Mouse (Mus musculus) embryonic facial prominence, embryonic 12.5 days (tissue): ENCODE results near the gene Zc3h10. TPM values are rescaled to one million over a fixed set of nuclear protein-coding genes. Genes with fewer than 3 reads are reported as not detected.
"Not testable (repeated sequence)": the region's sequence is repeated elsewhere in the genome, so short reads cannot be mapped to it uniquely, and the experiment has no call there.

ENCODE experiments used
- ATAC-seq: fragments of 200-750 bp; cut with Nextera tagmentation; 2 replicates; pipeline ENCODE4 v1.8.0; 2017; ENCODE audit not compliant: insufficient number of reproducible peaks, insufficient read depth, low FRiP score, low TSS enrichment
- H3K27ac ChIP-seq: fragments of 300-500 bp; sonication (generic); 2 replicates; pipeline ENCODE4 v1.5.1; 2016; ENCODE audit warnings: mild to moderate bottlenecking
- H3K27me3 ChIP-seq: fragments of 300-500 bp; sonication (generic); 2 replicates; pipeline ENCODE4 v1.6.1; 2016; ENCODE audit warnings: mild to moderate bottlenecking, moderate library complexity
- H3K36me3 ChIP-seq: fragments of 300-500 bp; sonication (generic); 2 replicates; pipeline ENCODE4 v1.6.1; 2016; ENCODE audit warnings: mild to moderate bottlenecking
- H3K4me1 ChIP-seq: fragments of 300-500 bp; sonication (generic); 2 replicates; pipeline ENCODE4 v1.6.1; 2016
- H3K4me2 ChIP-seq: fragments of 300-500 bp; sonication (generic); replicated peaks from 2 replicates; pipeline ENCODE4 v1.6.1; 2016; ENCODE audit warnings: mild to moderate bottlenecking, moderate library complexity
- H3K4me3 ChIP-seq: fragments of 300-500 bp; sonication (generic); 2 replicates; pipeline ENCODE4 v1.5.1; 2016; ENCODE audit warnings: mild to moderate bottlenecking
- H3K9ac ChIP-seq: fragments of 300-500 bp; sonication (generic); 2 replicates; pipeline ENCODE4 v1.6.1; 2016; ENCODE audit warnings: mild to moderate bottlenecking, moderate library complexity
- H3K9me3 ChIP-seq: fragments of 300-500 bp; sonication (generic); 2 replicates; pipeline ENCODE4 v1.6.1; 2016; ENCODE audit warnings: mild to moderate bottlenecking, moderate library complexity
- WGBS: fragments of 180-500 bp; shearing (Covaris S2); methylation state at CpG from one replicate; pipeline ENCODE4 v1.1.7; 2016; 5-methylcytosine and 5-hydroxymethylcytosine counted together
- microRNA-seq: library from miRNA; unstranded; fragments of <30 nt; microRNA quantifications from one replicate; pipeline ENCODE4, GENCODE M21; 2017
- polyA plus RNA-seq: library from polyadenylated mRNA; unstranded; fragments of >200 nt; fragmentation: Nextera tagmentation; extraction: Ambion mirVana; gene quantifications from 2 replicates; pipeline ENCODE4 v1.2.1, GENCODE M21; 2016

Gene Zc3h10
- polyA plus RNA-seq, 1 experiment from 2014 or later = 18.8 TPM

DNA sequence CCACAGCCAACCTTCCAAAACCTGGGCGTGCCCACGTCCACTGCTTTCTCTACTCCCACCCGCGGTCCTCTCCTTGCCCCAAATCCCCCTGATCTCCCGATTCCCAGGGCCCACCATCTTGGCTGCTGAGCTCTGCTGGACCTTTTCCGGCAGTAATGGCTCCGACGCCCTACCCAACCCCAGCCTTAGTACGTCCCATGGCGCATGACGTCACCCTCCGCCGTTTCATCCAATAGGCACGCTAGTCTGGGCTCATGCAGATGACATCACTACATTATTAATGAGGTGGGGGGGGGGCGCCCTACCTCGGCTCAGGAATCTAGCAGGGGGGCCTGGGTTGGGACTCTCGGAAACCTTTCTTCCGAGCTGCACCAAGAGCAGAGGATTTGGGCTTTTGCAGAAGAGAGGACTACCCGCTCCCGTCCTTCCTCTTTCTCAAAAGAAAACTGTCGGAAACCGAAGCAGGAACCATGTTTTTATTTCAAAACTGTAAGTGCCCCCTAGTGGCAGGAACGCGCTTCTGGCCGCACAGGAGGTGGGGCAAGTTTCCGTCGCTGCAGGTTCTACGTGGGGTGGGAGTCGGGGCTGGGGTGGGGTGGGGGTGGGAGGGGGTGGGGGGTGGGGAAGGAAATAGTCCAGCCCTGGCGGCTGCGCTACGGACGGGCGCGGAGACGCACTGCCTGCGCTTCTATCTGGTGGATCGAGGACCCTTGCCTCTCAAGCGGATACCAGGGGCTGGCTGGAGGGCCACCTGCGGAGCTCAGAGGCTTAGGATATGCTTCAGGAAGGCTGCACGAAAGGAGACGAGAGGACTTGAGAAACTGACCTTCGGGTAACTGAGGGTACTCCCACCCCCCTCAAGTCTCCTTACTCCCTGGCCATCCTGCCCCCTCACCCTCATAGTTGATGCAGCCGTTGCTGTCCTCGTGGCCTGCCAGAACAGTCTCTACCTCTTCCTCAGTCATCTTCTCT lies 53.6 kb downstream of the Zc3h10 start, which contains the start of gene Myl6:
Gene Myl6, minus strand, starts transcription at position 451 of the 972 bp plus-strand sequence.
- peak; percentile 90 for ATAC-seq
- Histone ChIP-seq H3K4me2 (peak within 1 kb of the TSS; percentile 65), H3K4me3 (peak within 1 kb of the TSS; percentile 80), H3K36me3 (peaks cover 31% of the 10 kb centered on the region), H3K9ac (peak within 1 kb of the TSS; percentile 84), H3K27me3 (no peaks in the 10 kb centered on the region), H3K4me1 (peaks cover 24% of the 10 kb centered on the region), H3K9me3 (no peaks in the 10 kb centered on the region), H3K27ac (peak within 1 kb of the TSS; percentile 94)
- under 1% methylated on average over 45 of the region's 45 CpGs for WGBS

DNA sequence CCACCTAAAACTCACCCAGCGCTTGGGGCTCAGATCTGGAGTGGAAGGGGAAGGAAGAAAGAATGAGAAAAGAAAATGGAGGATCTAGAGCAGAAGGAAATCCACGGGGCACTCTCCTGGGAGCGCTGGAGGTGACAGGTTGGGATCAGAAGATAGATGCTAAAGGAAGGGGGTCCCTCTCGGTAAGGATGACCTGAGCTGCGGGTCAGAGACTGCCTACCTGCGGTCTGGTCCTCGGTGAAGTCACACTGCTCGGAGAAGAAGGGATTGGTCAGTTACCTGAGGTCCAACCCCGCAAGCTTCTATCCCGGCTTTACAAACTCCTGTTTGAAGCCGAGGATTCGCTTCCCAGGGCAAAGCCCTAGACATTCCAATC lies 54.3 kb downstream of the Zc3h10 start:
- H3K9ac ChIP-seq = peak overlapping the region; percentile 84

GRCm38 (mm10) chr10:128492633-128493311 lies 54.8 kb downstream of the Zc3h10 start:
- H3K4me1 ChIP-seq = peaks cover 24% of the 10 kb centered on the region
- WGBS = 26% methylated on average over 12 of the region's 12 CpGs
- no peaks in the 10 kb centered on the region for H3K9me3 ChIP-seq
- H3K27me3 ChIP-seq = no peaks in the 10 kb centered on the region
- peak overlapping the region; percentile 84 for H3K9ac ChIP-seq
- ATAC-seq = peak; percentile 54
- H3K27ac ChIP-seq = peak overlapping the region; percentile 94
- H3K4me3 ChIP-seq = peak overlapping the region; percentile 80
- H3K36me3 ChIP-seq = peaks cover 43% of the 10 kb centered on the region
- H3K4me2 ChIP-seq = peak overlapping the region; percentile 65

More for the DNA sequence above, 54.3 kb downstream of the Zc3h10 start:
- H3K36me3 ChIP-seq = peaks cover 37% of the 10 kb centered on the region
- H3K4me2 ChIP-seq = peak overlapping the region; percentile 65
- H3K9me3 ChIP-seq = no peaks in the 10 kb centered on the region
- 0% methylated on average over 12 of the region's 12 CpGs for WGBS
- peak overlapping the region; percentile 80 for H3K4me3 ChIP-seq
- H3K27ac ChIP-seq = peak overlapping the region; percentile 94
- no peaks in the 10 kb centered on the region for H3K27me3 ChIP-seq
- peaks cover 24% of the 10 kb centered on the region for H3K4me1 ChIP-seq
- 0 out of 2 replicates have a peak, but pooled peaks have one; percentile 24 for ATAC-seq

- 73% methylated on average over 8 of the region's 8 CpGs for WGBS
- Histone ChIP-seq H3K4me3 (peak overlapping the region; percentile 80), H3K4me1 (peaks cover 24% of the 10 kb centered on the region), H3K27ac (peak overlapping the region; percentile 94; the same call in 1 of the 2 replicates), H3K36me3 (peaks cover 50% of the 10 kb centered on the region), H3K9ac (peak overlapping the region; percentile 84), H3K4me2 (peak overlapping the region; percentile 65)
- ATAC-seq, H3K9me3 ChIP-seq, H3K27me3 ChIP-seq: not testable (repeated sequence)
Measured at GRCm38 (mm10) chr10:128492051-128492450, 55.5 kb downstream of the Zc3h10 start.

Small RNA genes within 50 kb of the gene (microRNA-seq; reads per million reads assigned to microRNA genes)
- gene Gm47275 (not detected), gene Mir6916 (not detected), gene Mir6917 (0.73 reads per million)

Other genes starting within 250 kb of the Zc3h10 start
- not detected in 2 replicates for gene Il23a, start 249.0 kb downstream of the Zc3h10 start, polyA plus RNA-seq
- 36.2 and 38.3 TPM in 2 replicates for gene Pan2, start 244.4 kb downstream of the Zc3h10 start, polyA plus RNA-seq
- 306 and 319 TPM in 2 replicates for gene Cnpy2, start 225.3 kb downstream of the Zc3h10 start, polyA plus RNA-seq
- 191 TPM in 2 replicates for gene Cs, start 210.0 kb downstream of the Zc3h10 start, polyA plus RNA-seq
- gene Coq10a, start 178.8 kb downstream of the Zc3h10 start, polyA plus RNA-seq = 15.0 and 17.9 TPM in 2 replicates
- 14.8 and 15.4 TPM in 2 replicates for gene Ankrd52, start 170.7 kb downstream of the Zc3h10 start, polyA plus RNA-seq
- gene Slc39a5, start 146.5 kb downstream of the Zc3h10 start, polyA plus RNA-seq = 0.33 TPM in 1 of 2 replicates, not detected in the other
- gene Nabp2, start 136.3 kb downstream of the Zc3h10 start, polyA plus RNA-seq = 67.6 and 70.1 TPM in 2 replicates
- gene Rnf41, start 136.1 kb downstream of the Zc3h10 start, polyA plus RNA-seq = 44.5 and 50.5 TPM in 2 replicates
- gene Smarcc2, start 88.5 kb downstream of the Zc3h10 start, polyA plus RNA-seq = 121 and 125 TPM in 2 replicates
- gene Myl6, start 53.6 kb downstream of the Zc3h10 start, polyA plus RNA-seq = 877 and 907 TPM in 2 replicates
- gene Myl6b, start 49.1 kb downstream of the Zc3h10 start, polyA plus RNA-seq = 3.2 and 3.9 TPM in 2 replicates
- 29.2 and 30.7 TPM in 2 replicates for gene Esyt1, start 21.9 kb downstream of the Zc3h10 start, polyA plus RNA-seq
- gene Rpl41, start 1.5 kb upstream of the Zc3h10 start, polyA plus RNA-seq = 3,271 and 3,412 TPM in 2 replicates
- 189 and 192 TPM in 2 replicates for gene Pa2g4, start 18.2 kb upstream of the Zc3h10 start, polyA plus RNA-seq
- 20.9 TPM in 2 replicates for gene Erbb3, start 41.9 kb upstream of the Zc3h10 start, polyA plus RNA-seq
- gene Rps26, start 79.0 kb upstream of the Zc3h10 start, polyA plus RNA-seq = 668 and 696 TPM in 2 replicates
- 5.5 and 6.6 TPM in 2 replicates for gene Ikzf4, start 98.2 kb upstream of the Zc3h10 start, polyA plus RNA-seq
- 18.5 and 19.5 TPM in 2 replicates for gene Suox, start 126.3 kb upstream of the Zc3h10 start, polyA plus RNA-seq
- gene Rab5b, start 148.5 kb upstream of the Zc3h10 start, polyA plus RNA-seq = 80.0 and 85.6 TPM in 2 replicates
- gene Pmel, start 156.4 kb upstream of the Zc3h10 start, polyA plus RNA-seq = 26.3 and 48.0 TPM in 2 replicates
- 134 and 143 TPM in 2 replicates for gene Cdk2, start 157.3 kb upstream of the Zc3h10 start, polyA plus RNA-seq
- gene Dgka, start 197.1 kb upstream of the Zc3h10 start, polyA plus RNA-seq = 9.3 and 10.4 TPM in 2 replicates
- 48.9 and 53.1 TPM in 2 replicates for gene Pym1, start 200.1 kb upstream of the Zc3h10 start, polyA plus RNA-seq
- gene Mmp19, start 243.1 kb upstream of the Zc3h10 start, polyA plus RNA-seq = 0.42 and 0.93 TPM in 2 replicates